Mouse (Mus musculus) ovary, postnatal 36 days (tissue): ENCODE data around the gene Lemd1.

ENCODE experiments used
- DNase-seq: peaks from one replicate; pipeline ENCODE4 v3.0.0; 2022; ENCODE audit warnings: low spot score, mixed read lengths

Gene Lemd1

GRCm38 (mm10) chr1:132165859-132166258 lies 25.4 kb upstream of the Lemd1 start:
- DNase-seq = no peak

- no peak for DNase-seq
Observed at GRCm38 (mm10) chr1:132168115-132168767, 23.0 kb upstream of the Lemd1 start.

- no peak for DNase-seq
Observed at GRCm38 (mm10) chr1:132170698-132171097, 20.5 kb upstream of the Lemd1 start.

- DNase-seq = no peak
Observed at GRCm38 (mm10) chr1:132171619-132172018, 19.6 kb upstream of the Lemd1 start.

- DNase-seq = no peak
Observed at GRCm38 (mm10) chr1:132186303-132186702, 4.9 kb upstream of the Lemd1 start.

- no peak for DNase-seq
Observed at GRCm38 (mm10) chr1:132188442-132189066, 2.7 kb upstream of the Lemd1 start.

- no peak for DNase-seq
Observed at GRCm38 (mm10) chr1:132189231-132189630, 2.0 kb upstream of the Lemd1 start.

- DNase-seq = no peak
Observed at GRCm38 (mm10) chr1:132190040-132190513, 1.2 kb upstream of the Lemd1 start.

- DNase-seq = no peak
Observed at GRCm38 (mm10) chr1:132190621-132191092, 574 bp upstream of the Lemd1 start.

- no peak for DNase-seq
Observed at GRCm38 (mm10) chr1:132191786-132192680, 802 bp downstream of the Lemd1 start.

- DNase-seq = no peak
Observed at GRCm38 (mm10) chr1:132193806-132194205, 2.6 kb downstream of the Lemd1 start.

GRCm38 (mm10) chr1:132194624-132195023 lies 3.4 kb downstream of the Lemd1 start:
- DNase-seq = no peak

- DNase-seq = no peak
Observed at GRCm38 (mm10) chr1:132195100-132195499, 3.9 kb downstream of the Lemd1 start.

GRCm38 (mm10) chr1:132195681-132196080 lies 4.5 kb downstream of the Lemd1 start:
- no peak for DNase-seq

- DNase-seq = no peak
Observed at GRCm38 (mm10) chr1:132196337-132196736, 5.1 kb downstream of the Lemd1 start.

- no peak for DNase-seq
Observed at GRCm38 (mm10) chr1:132197666-132198065, 6.4 kb downstream of the Lemd1 start.

GRCm38 (mm10) chr1:132198401-132199071 lies 7.3 kb downstream of the Lemd1 start:
- DNase-seq = no peak

- DNase-seq = no peak
Observed at GRCm38 (mm10) chr1:132199244-132199643, 8.0 kb downstream of the Lemd1 start.

- DNase-seq = no peak
Observed at GRCm38 (mm10) chr1:132199934-132200333, 8.7 kb downstream of the Lemd1 start.

- no peak for DNase-seq
Observed at GRCm38 (mm10) chr1:132200562-132201510, 9.6 kb downstream of the Lemd1 start.

GRCm38 (mm10) chr1:132201511-132201860 lies 10.3 kb downstream of the Lemd1 start:
- DNase-seq = no peak
